Mouse (Mus musculus) kidney, embryonic 16.5 days (tissue): ENCODE measurements at regions not wholly inside any gene's neighbourhood (a gene's known extent, or its start where the extent isn't known, plus 50 kb on each side); places are given as distances from the start of the nearest gene placed in this dataset.

Source experiments
- ATAC-seq: fragments of 200-750 bp; cut with Nextera tagmentation; 2 replicates; pipeline ENCODE4 v1.8.0; 2017; ENCODE audit warnings: moderate TSS enrichment; ENCODE audit not compliant: low FRiP score, low TSS enrichment
- H3K27ac ChIP-seq: fragments of 300-500 bp; sonication (generic); 2 replicates; pipeline ENCODE4 v1.5.1; 2014; ENCODE audit warnings: low read length
- H3K27me3 ChIP-seq: fragments of 300-500 bp; sonication (generic); 2 replicates; pipeline ENCODE4 v1.6.1; 2014; ENCODE audit warnings: low read length, control low read depth, mixed read lengths; ENCODE audit not compliant: insufficient read depth
- H3K36me3 ChIP-seq: fragments of 300-500 bp; sonication (generic); 2 replicates; pipeline ENCODE4 v1.6.1; 2014; ENCODE audit warnings: low read length, control low read depth, mixed read lengths; ENCODE audit not compliant: insufficient read depth
- H3K4me1 ChIP-seq: fragments of 300-500 bp; sonication (generic); 2 replicates; pipeline ENCODE4 v1.6.1; 2014; ENCODE audit warnings: low read length, control low read depth, mixed read lengths; ENCODE audit not compliant: insufficient read depth
- H3K4me2 ChIP-seq: fragments of 300-500 bp; sonication (generic); replicated peaks from 2 replicates; pipeline ENCODE4 v1.6.1; 2014; ENCODE audit warnings: low read depth, low read length
- H3K4me3 ChIP-seq: fragments of 300-500 bp; sonication (generic); 2 replicates; pipeline ENCODE4 v1.5.1; 2014; ENCODE audit warnings: mild to moderate bottlenecking, low read length
- H3K9ac ChIP-seq: fragments of 300-500 bp; sonication (generic); replicated peaks from 2 replicates; pipeline ENCODE4 v1.6.1; 2014; ENCODE audit warnings: low read length
- H3K9me3 ChIP-seq: fragments of 300-500 bp; sonication (generic); 2 replicates; pipeline ENCODE4 v1.6.1; 2016; ENCODE audit warnings: low read length, control low read depth
- WGBS: fragments of 180-500 bp; shearing (Covaris S2); extraction: QIAGEN DNeasy Blood & Tissue Kit; methylation state at CpG from one replicate; pipeline ENCODE4 v1.1.7; 2014; 5-methylcytosine and 5-hydroxymethylcytosine counted together

- Histone ChIP-seq H3K9ac (no peak overlapping the region), H3K27me3 (no peaks in the 10 kb centered on the region), H3K4me1 (peaks cover 7% of the 10 kb centered on the region; the same call in 1 of the 2 replicates), H3K36me3 (no peaks in the 10 kb centered on the region), H3K27ac (no peak overlapping the region), H3K9me3 (no peaks in the 10 kb centered on the region), H3K4me2 (no peak overlapping the region), H3K4me3 (no peak overlapping the region)
- no peak for ATAC-seq
- WGBS: 70% methylated on average over 13 of the region's 13 CpGs
Observed at GRCm38 (mm10) chr4:33642526-33642925, 281.9 kb upstream of the Cnr1 start.

DNA sequence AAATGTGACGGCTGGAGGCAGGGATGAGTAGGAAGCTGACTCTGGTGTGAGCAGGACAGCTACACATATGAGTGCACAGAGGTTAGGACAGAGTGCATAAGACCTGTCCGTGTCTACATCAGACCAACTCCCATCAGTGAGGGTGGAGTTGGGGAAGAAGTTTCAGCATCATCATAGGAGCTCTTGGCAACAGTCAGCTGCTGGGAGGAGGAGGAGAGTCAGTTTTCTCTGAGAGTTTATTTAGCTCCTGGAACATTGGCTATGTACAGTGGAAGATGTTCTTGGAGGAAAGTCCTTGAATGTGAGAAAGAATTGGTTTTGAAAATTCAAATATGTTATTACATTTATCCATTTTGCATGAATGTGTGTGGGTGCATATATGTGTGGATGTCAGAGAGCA lies 279.2 kb upstream of the Cnr1 start:
- H3K4me1 ChIP-seq: peaks cover 7% of the 10 kb centered on the region; the same call in 1 of the 2 replicates

DNA sequence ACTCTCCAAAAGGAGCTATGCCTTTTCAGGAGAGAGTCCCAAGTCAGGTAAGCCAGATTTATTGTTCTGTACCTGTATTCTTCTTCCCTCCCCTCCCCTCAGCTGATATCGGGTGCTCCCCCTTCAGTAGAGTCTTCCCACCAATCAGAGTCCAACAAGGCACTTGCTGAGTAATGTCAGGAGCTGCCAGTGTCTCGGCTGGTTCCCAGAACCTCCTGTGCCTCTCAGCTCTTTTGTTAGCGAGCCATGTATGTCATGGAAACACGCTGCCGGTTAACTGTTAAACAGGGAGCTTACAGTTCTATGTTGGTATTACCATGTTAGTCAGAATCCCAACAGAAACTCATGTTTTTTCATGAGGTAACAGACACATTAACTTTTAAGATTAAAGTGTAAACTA lies 273.1 kb upstream of the Cnr1 start:
- Histone ChIP-seq H3K4me3 (no peak overlapping the region), H3K9me3 (no peaks in the 10 kb centered on the region), H3K27me3 (no peaks in the 10 kb centered on the region), H3K9ac (no peak overlapping the region), H3K27ac (no peak overlapping the region), H3K4me1 (no peaks in the 10 kb centered on the region), H3K36me3 (no peaks in the 10 kb centered on the region), H3K4me2 (no peak overlapping the region)
- peak; percentile 67; the same call in 1 of the 2 replicates for ATAC-seq
- WGBS: 67% methylated on average over 5 of the region's 5 CpGs

More for the DNA sequence above, 279.2 kb upstream of the Cnr1 start:
- H3K27me3 ChIP-seq: no peaks in the 10 kb centered on the region
- H3K4me3 ChIP-seq: no peak overlapping the region
- H3K4me2 ChIP-seq: no peak overlapping the region
- ATAC-seq: no peak
- no peaks in the 10 kb centered on the region for H3K36me3 ChIP-seq
- no peak overlapping the region for H3K27ac ChIP-seq
- no peak overlapping the region for H3K9ac ChIP-seq
- WGBS: 85% methylated on average over 2 of the region's 2 CpGs
- no peaks in the 10 kb centered on the region for H3K9me3 ChIP-seq

GRCm38 (mm10) chr4:33659766-33660165 lies 264.6 kb upstream of the Cnr1 start:
- no peak for ATAC-seq
- Histone ChIP-seq H3K4me2 (no peak overlapping the region), H3K36me3 (no peaks in the 10 kb centered on the region), H3K27me3 (no peaks in the 10 kb centered on the region), H3K4me1 (no peaks in the 10 kb centered on the region), H3K4me3 (no peak overlapping the region), H3K9ac (no peak overlapping the region), H3K27ac (no peak overlapping the region), H3K9me3 (no peaks in the 10 kb centered on the region)
- WGBS: 84% methylated on average over 14 of the region's 14 CpGs

- 64% methylated on average over 5 of the region's 5 CpGs for WGBS
Observed at GRCm38 (mm10) chr4:33660553-33660952, 263.8 kb upstream of the Cnr1 start.

DNA sequence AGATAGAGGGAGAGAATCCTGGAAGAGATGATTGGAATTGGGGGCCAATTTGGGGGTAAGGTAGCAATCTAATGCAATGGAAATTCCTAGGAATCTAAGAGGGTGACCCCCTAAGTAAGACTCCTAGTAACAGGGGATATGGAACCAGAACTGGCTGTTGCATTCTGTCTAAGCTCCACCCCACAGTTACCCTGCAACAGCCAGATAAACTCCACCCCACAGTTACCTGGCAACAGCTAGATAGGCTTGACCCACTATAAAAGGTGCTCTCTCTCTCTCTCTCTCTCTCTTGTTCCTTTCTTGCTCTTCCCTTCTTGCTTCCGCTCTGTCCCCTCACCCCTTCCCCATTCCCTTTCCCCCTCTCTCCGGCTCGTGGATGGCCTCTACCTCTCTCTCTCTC lies 262.5 kb upstream of the Cnr1 start:
- H3K4me1 ChIP-seq: no peaks in the 10 kb centered on the region
- no peaks in the 10 kb centered on the region for H3K27me3 ChIP-seq
- no peak overlapping the region for H3K27ac ChIP-seq
- 87% methylated on average over 3 of the region's 3 CpGs for WGBS
- no peak overlapping the region for H3K4me3 ChIP-seq
- no peak overlapping the region for H3K9ac ChIP-seq
- no peaks in the 10 kb centered on the region for H3K36me3 ChIP-seq
- no peak overlapping the region for H3K4me2 ChIP-seq
- H3K9me3 ChIP-seq: no peaks in the 10 kb centered on the region
- ATAC-seq: no peak

More at GRCm38 (mm10) chr4:33660553-33660952, 263.8 kb upstream of the Cnr1 start:
- no peaks in the 10 kb centered on the region for H3K4me1 ChIP-seq
- H3K36me3 ChIP-seq: no peaks in the 10 kb centered on the region
- no peak overlapping the region for H3K9ac ChIP-seq
- no peak for ATAC-seq
- H3K4me2 ChIP-seq: no peak overlapping the region
- H3K27ac ChIP-seq: no peak overlapping the region
- no peaks in the 10 kb centered on the region for H3K9me3 ChIP-seq
- H3K27me3 ChIP-seq: no peaks in the 10 kb centered on the region
- H3K4me3 ChIP-seq: no peak overlapping the region

GRCm38 (mm10) chr4:33662965-33663364 lies 261.4 kb upstream of the Cnr1 start:
- Histone ChIP-seq H3K27me3 (no peaks in the 10 kb centered on the region), H3K4me3 (no peak overlapping the region), H3K4me2 (no peak overlapping the region), H3K27ac (no peak overlapping the region), H3K9me3 (no peaks in the 10 kb centered on the region), H3K9ac (no peak overlapping the region), H3K4me1 (peaks cover 4% of the 10 kb centered on the region), H3K36me3 (no peaks in the 10 kb centered on the region)
- 76% methylated on average over 11 of the region's 11 CpGs for WGBS
- ATAC-seq: no peak

DNA sequence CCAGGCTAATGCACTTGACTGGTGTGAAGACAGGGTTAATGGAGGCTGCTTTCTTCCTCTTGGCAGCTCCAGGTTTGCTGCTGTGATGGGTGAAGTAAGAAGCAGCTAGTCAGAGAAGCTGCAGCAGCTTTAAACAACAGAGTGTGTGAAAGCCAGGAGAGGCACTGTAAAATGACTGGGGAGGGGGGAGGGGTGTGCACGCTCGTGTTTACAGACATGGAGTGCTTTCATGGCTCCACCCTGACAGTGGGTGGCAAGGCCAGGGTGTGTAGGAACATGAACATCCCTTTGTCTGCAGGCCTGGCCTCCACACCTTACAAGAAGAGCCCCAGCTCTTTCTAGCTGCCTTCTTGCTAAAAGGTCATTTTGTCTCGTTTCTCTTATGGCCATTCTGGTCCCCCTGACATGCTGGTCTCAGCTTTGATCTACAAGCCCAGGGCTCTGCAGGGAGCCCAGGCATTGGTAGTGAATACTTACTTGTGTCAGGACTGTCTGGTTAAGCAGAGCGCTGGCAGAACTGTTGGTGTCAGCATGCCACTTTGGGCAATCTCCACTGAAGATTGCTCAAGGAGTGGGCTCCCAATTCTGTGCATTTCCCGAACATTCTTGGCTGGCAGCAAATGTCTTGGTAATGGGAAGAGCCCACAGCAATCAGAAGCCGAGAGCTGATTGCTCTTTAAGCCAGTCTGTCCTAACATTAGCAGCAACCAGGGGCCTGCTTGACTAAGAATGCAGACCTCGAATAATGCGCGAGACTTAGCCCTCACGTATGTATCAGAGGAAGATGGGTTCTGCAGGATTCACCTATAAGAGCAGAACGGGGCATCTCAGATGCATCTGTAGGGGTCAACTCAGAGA lies 260.5 kb upstream of the Cnr1 start:
- H3K9me3 ChIP-seq: no peaks in the 10 kb centered on the region
- no peak overlapping the region for H3K4me2 ChIP-seq
- H3K4me3 ChIP-seq: no peak overlapping the region
- no peaks in the 10 kb centered on the region for H3K36me3 ChIP-seq
- ATAC-seq: no peak
- peaks cover 4% of the 10 kb centered on the region for H3K4me1 ChIP-seq
- no peaks in the 10 kb centered on the region for H3K27me3 ChIP-seq
- 53% methylated on average over 11 of the region's 11 CpGs for WGBS
- peak overlapping the region; percentile 3; the same call in 1 of the 2 replicates for H3K27ac ChIP-seq
- H3K9ac ChIP-seq: no peak overlapping the region

GRCm38 (mm10) chr4:33664474-33664822 lies 259.9 kb upstream of the Cnr1 start:
- H3K9me3 ChIP-seq: no peaks in the 10 kb centered on the region
- H3K4me1 ChIP-seq: peaks cover 4% of the 10 kb centered on the region
- no peak overlapping the region for H3K27ac ChIP-seq
- H3K36me3 ChIP-seq: no peaks in the 10 kb centered on the region
- ATAC-seq: no peak
- H3K9ac ChIP-seq: no peak overlapping the region
- no peak overlapping the region for H3K4me2 ChIP-seq
- H3K27me3 ChIP-seq: no peaks in the 10 kb centered on the region
- WGBS: 62% methylated on average over 5 of the region's 5 CpGs
- no peak overlapping the region for H3K4me3 ChIP-seq

DNA sequence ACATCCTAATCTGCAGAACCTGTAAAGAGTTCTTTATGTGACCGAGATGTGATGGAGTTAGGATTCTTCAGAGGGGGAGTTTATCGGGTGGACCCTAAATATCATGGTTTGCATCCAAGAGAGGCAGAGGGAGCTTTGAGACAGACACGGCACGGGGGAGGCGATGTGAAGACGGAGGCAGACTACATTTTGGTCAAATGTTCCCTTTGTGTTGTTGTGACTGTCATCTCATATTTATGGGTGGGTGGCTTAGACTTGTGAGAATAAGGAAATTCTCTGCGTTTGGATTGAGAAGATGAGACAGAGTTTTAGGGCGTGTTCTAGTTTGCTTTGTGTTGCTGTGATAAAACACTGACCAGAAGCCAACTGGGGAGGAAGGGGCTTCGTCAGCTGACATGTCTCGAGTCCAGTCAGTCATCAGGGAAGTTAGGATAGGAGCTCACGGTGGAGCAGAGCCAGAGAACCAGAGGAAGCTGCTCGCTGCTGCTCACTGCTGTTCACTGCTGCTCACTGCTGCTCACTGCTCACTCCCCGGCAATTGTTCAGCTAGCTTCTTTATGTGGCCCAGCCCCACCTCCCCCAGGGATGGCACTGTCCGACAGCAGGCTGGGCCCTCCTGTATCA lies 259.0 kb upstream of the Cnr1 start:
- ATAC-seq: peak; percentile 47; the same call in 1 of the 2 replicates
- Histone ChIP-seq H3K4me3 (no peak overlapping the region), H3K9ac (no peak overlapping the region), H3K4me2 (no peak overlapping the region), H3K36me3 (no peaks in the 10 kb centered on the region), H3K27me3 (no peaks in the 10 kb centered on the region), H3K27ac (no peak overlapping the region), H3K4me1 (peaks cover 4% of the 10 kb centered on the region), H3K9me3 (no peaks in the 10 kb centered on the region)
- WGBS: 57% methylated on average over 14 of the region's 14 CpGs
